ENCODE assay signal across 18 mouse cellular contexts in the genomic region with DNA sequence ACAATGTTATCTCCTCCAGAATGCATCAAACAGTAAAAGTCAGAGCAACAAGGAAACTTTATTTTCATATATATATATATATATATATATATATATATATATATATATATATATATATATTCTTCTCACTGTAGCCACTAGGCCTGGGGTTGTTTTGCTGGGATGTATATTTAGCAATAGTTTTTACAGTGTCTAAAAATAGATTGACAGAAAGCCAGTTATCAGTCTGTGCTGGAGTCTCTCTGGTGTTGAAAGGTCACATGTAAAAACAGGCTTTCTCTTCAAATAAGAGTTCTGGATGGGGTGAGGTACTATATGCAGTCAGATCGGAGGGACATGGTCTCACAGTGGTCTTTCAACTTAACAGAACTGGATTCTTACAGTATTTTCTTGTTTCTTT. TPM values are rescaled to one million over a fixed set of nuclear protein-coding genes. Genes with fewer than 3 reads are reported as not detected.
DNase-seq lines count a peak whose midpoint lies in the region; ATAC-seq lines count a peak whose summit lies in the region.
"Had no signal": no experiment of that assay in that cellular context is flagged by ENCODE, and none has a peak within 500 bp of the region (broad histone marks: within the 10 kb centered on the region; RNA-seq: fewer than 3 reads in every experiment).

No protein-coding gene starts in this region.

- WGBS in forebrain, embryonic 13.5 days: 69% methylated on average over 1 of the region's 1 CpGs
- WGBS in forebrain, embryonic 10.5 days: 77% methylated on average over 1 of the region's 1 CpGs
- WGBS in hindbrain, embryonic 13.5 days: 67% methylated on average over 1 of the region's 1 CpGs
- 81% methylated on average over 1 of the region's 1 CpGs for WGBS in hindbrain, embryonic 11.5 days
- WGBS in hindbrain, embryonic 14.5 days: 72% methylated on average over 1 of the region's 1 CpGs
- WGBS in neural tube, embryonic 13.5 days: 93% methylated on average over 1 of the region's 1 CpGs
- WGBS in intestine, embryonic 16.5 days: 69% methylated on average over 1 of the region's 1 CpGs

- H3K4me3 ChIP-seq in forebrain, embryonic 13.5 days: peak overlapping the region; percentile 84
- no peak overlapping the region for H3K4me3 ChIP-seq in forebrain, embryonic 10.5 days
- H3K4me3 ChIP-seq in hindbrain, embryonic 13.5 days: peak overlapping the region; percentile 92
- H3K4me3 ChIP-seq in hindbrain, embryonic 11.5 days (ENCODE audit: low read depth, low read length): no peak overlapping the region
- H3K4me3 ChIP-seq in hindbrain, embryonic 14.5 days (replicated peaks; ENCODE audit: low read length): peak overlapping the region; percentile 60
- peak overlapping the region; percentile 83 for H3K4me3 ChIP-seq in neural tube, embryonic 13.5 days
- no peak overlapping the region for H3K4me3 ChIP-seq in intestine, embryonic 16.5 days (ENCODE audit: low read length)
- H3K4me3 ChIP-seq: limb, embryonic 12.5 days; megakaryocyte, embryonic 14.5 days; stomach, embryonic 15.5 days had no signal

- H3K9ac ChIP-seq in forebrain, embryonic 13.5 days: no peak overlapping the region
- H3K9ac ChIP-seq in hindbrain, embryonic 13.5 days: peak overlapping the region; percentile 16; the same call in 1 of the 2 replicates
- no peak overlapping the region for H3K9ac ChIP-seq in hindbrain, embryonic 11.5 days (ENCODE audit: low read depth, low read length)
- H3K9ac ChIP-seq in hindbrain, embryonic 14.5 days: peak overlapping the region; percentile 84; the same call in 1 of the 2 replicates
- H3K9ac ChIP-seq in neural tube, embryonic 13.5 days: peak overlapping the region; percentile 47; the same call in 1 of the 2 replicates
- H3K9ac ChIP-seq in intestine, embryonic 16.5 days (ENCODE audit: low read depth, low read length): no peak overlapping the region
- H3K9ac ChIP-seq: limb, embryonic 12.5 days; liver, embryonic 14.5 days; stomach, embryonic 15.5 days had no signal

- peak overlapping the region; percentile 83 for H3K4me2 ChIP-seq in forebrain, embryonic 13.5 days
- peak overlapping the region; percentile 74 for H3K4me2 ChIP-seq in hindbrain, embryonic 13.5 days
- no peak overlapping the region for H3K4me2 ChIP-seq in hindbrain, embryonic 11.5 days (replicated peaks; ENCODE audit: low read depth, low read length)
- peak overlapping the region; percentile 72 for H3K4me2 ChIP-seq in hindbrain, embryonic 14.5 days (replicated peaks)
- peak overlapping the region; percentile 70 for H3K4me2 ChIP-seq in neural tube, embryonic 13.5 days
- no peak overlapping the region for H3K4me2 ChIP-seq in intestine, embryonic 16.5 days (ENCODE audit: low read depth, low read length)
- H3K4me2 ChIP-seq: limb, embryonic 12.5 days; stomach, embryonic 15.5 days had no signal

- H3K27me3 ChIP-seq in forebrain, embryonic 13.5 days: no peaks in the 10 kb centered on the region
- H3K27me3 ChIP-seq in forebrain, embryonic 10.5 days (ENCODE audit: poor library complexity, severe bottlenecking): peaks cover 23% of the 10 kb centered on the region
- no peaks in the 10 kb centered on the region for H3K27me3 ChIP-seq in hindbrain, embryonic 13.5 days
- no peaks in the 10 kb centered on the region for H3K27me3 ChIP-seq in hindbrain, embryonic 11.5 days (ENCODE audit: control insufficient read depth, insufficient read depth, low read length)
- H3K27me3 ChIP-seq in hindbrain, embryonic 14.5 days (ENCODE audit: control insufficient read depth, insufficient read depth, low read length): no peaks in the 10 kb centered on the region
- H3K27me3 ChIP-seq in neural tube, embryonic 13.5 days: no peaks in the 10 kb centered on the region
- peaks cover 22% of the 10 kb centered on the region for H3K27me3 ChIP-seq in intestine, embryonic 16.5 days (replicated peaks; ENCODE audit: control insufficient read depth, insufficient read depth, low read length)

- no peaks in the 10 kb centered on the region for H3K36me3 ChIP-seq in forebrain, embryonic 13.5 days (ENCODE audit: poor library complexity, severe bottlenecking)
- H3K36me3 ChIP-seq in forebrain, embryonic 10.5 days (replicated peaks): no peaks in the 10 kb centered on the region
- no peaks in the 10 kb centered on the region for H3K36me3 ChIP-seq in hindbrain, embryonic 13.5 days
- no peaks in the 10 kb centered on the region for H3K36me3 ChIP-seq in hindbrain, embryonic 11.5 days (ENCODE audit: control insufficient read depth, insufficient read depth, low read length)
- H3K36me3 ChIP-seq in hindbrain, embryonic 14.5 days (replicated peaks; ENCODE audit: control insufficient read depth, insufficient read depth): no peaks in the 10 kb centered on the region
- no peaks in the 10 kb centered on the region for H3K36me3 ChIP-seq in neural tube, embryonic 13.5 days
- no peaks in the 10 kb centered on the region for H3K36me3 ChIP-seq in intestine, embryonic 16.5 days (ENCODE audit: control insufficient read depth, insufficient read depth, low read length)
- H3K36me3 ChIP-seq: limb, embryonic 12.5 days; stomach, embryonic 15.5 days had no signal

- ATAC-seq in forebrain, embryonic 13.5 days: no peak
- no peak for ATAC-seq in hindbrain, embryonic 13.5 days (ENCODE audit: low FRiP score)
- ATAC-seq in hindbrain, embryonic 11.5 days (ENCODE audit: low FRiP score): no peak
- no peak for ATAC-seq in hindbrain, embryonic 14.5 days (ENCODE audit: low FRiP score)
- no peak for ATAC-seq in neural tube, embryonic 13.5 days (ENCODE audit: low read depth)
- ATAC-seq in intestine, embryonic 16.5 days: no peak
- ATAC-seq: activated CD4-positive, CD25-positive, alpha-beta regulatory T cell, adult 4 months; inflammation-experienced regulatory T-cells, adult 6 months; lung, postnatal 0 days had no signal

- H3K4me1 ChIP-seq in forebrain, embryonic 13.5 days: peaks cover 21% of the 10 kb centered on the region; the same call in 1 of the 2 replicates
- H3K4me1 ChIP-seq in forebrain, embryonic 10.5 days: peaks cover 27% of the 10 kb centered on the region
- peaks cover 37% of the 10 kb centered on the region for H3K4me1 ChIP-seq in hindbrain, embryonic 13.5 days (replicated peaks)
- H3K4me1 ChIP-seq in hindbrain, embryonic 11.5 days (replicated peaks; ENCODE audit: control insufficient read depth, insufficient read depth, low read length): no peaks in the 10 kb centered on the region
- H3K4me1 ChIP-seq in hindbrain, embryonic 14.5 days (replicated peaks; ENCODE audit: control insufficient read depth, insufficient read depth, low read length): peaks cover 28% of the 10 kb centered on the region
- H3K4me1 ChIP-seq in neural tube, embryonic 13.5 days (replicated peaks): peaks cover 44% of the 10 kb centered on the region
- H3K4me1 ChIP-seq in intestine, embryonic 16.5 days (ENCODE audit: control insufficient read depth, insufficient read depth, low read length): peaks cover 7% of the 10 kb centered on the region; the same call in 1 of the 2 replicates
- H3K4me1 ChIP-seq: megakaryocyte, embryonic 14.5 days had no signal

- no peak for DNase-seq in forebrain, embryonic 10.5 days (ENCODE audit: extremely low spot score, low spot score)
- DNase-seq in hindbrain, embryonic 11.5 days (ENCODE audit: low spot score): no peak
- DNase-seq in hindbrain, embryonic 14.5 days (ENCODE audit: low spot score): no peak
- no peak for DNase-seq in MN1 (ENCODE audit: low spot score)
- DNase-seq: adrenal gland, postnatal 36 days; cerebellum, adult 9-11 months; embryo, embryonic 11 days had no signal

- no peak overlapping the region for H3K27ac ChIP-seq in forebrain, embryonic 13.5 days
- H3K27ac ChIP-seq in forebrain, embryonic 10.5 days: no peak overlapping the region
- no peak overlapping the region for H3K27ac ChIP-seq in hindbrain, embryonic 13.5 days
- H3K27ac ChIP-seq in hindbrain, embryonic 11.5 days (ENCODE audit: low read depth, low read length): no peak overlapping the region
- no peak overlapping the region for H3K27ac ChIP-seq in hindbrain, embryonic 14.5 days
- no peak overlapping the region for H3K27ac ChIP-seq in neural tube, embryonic 13.5 days (replicated peaks)
- H3K27ac ChIP-seq in intestine, embryonic 16.5 days (ENCODE audit: low read length): no peak overlapping the region
- H3K27ac ChIP-seq: limb, embryonic 12.5 days; liver, embryonic 14.5 days; stomach, embryonic 15.5 days had no signal

- H3K9me3 ChIP-seq in forebrain, embryonic 13.5 days (replicated peaks): no peaks in the 10 kb centered on the region
- no peaks in the 10 kb centered on the region for H3K9me3 ChIP-seq in forebrain, embryonic 10.5 days
- no peaks in the 10 kb centered on the region for H3K9me3 ChIP-seq in hindbrain, embryonic 13.5 days
- no peaks in the 10 kb centered on the region for H3K9me3 ChIP-seq in hindbrain, embryonic 11.5 days (ENCODE audit: control insufficient read depth, low read length)
- H3K9me3 ChIP-seq in hindbrain, embryonic 14.5 days (ENCODE audit: control insufficient read depth, low read length): no peaks in the 10 kb centered on the region
- H3K9me3 ChIP-seq in neural tube, embryonic 13.5 days: no peaks in the 10 kb centered on the region
- H3K9me3 ChIP-seq in intestine, embryonic 16.5 days (ENCODE audit: control insufficient read depth, low read length): no peaks in the 10 kb centered on the region
- H3K9me3 ChIP-seq: limb, embryonic 12.5 days; stomach, embryonic 15.5 days had no signal

RNA-seq across cellular contexts. Expression of a gene that starts 2.7 kb away (rescaled TPM):
- 17.0 and 24.0 TPM in 2 replicates for polyA plus RNA-seq in forebrain, embryonic 13.5 days (2015; fragmentation: Nextera tagmentation; extraction: Ambion mirVana)
- 2.0 and 2.8 TPM in 2 replicates for polyA plus RNA-seq in forebrain, embryonic 10.5 days (2016; fragmentation: Nextera tagmentation; extraction: Ambion mirVana)
- polyA plus RNA-seq in hindbrain, embryonic 13.5 days (2015; fragmentation: Nextera tagmentation; extraction: Ambion mirVana): 33.9 and 34.4 TPM in 2 replicates
- 21.0 and 24.3 TPM in 2 replicates for polyA plus RNA-seq in hindbrain, embryonic 11.5 days (2014; fragmentation: Nextera tagmentation; extraction: Ambion mirVana)
- 63.2 and 63.4 TPM in 2 replicates for polyA plus RNA-seq in hindbrain, embryonic 14.5 days (2014; fragmentation: Nextera tagmentation; extraction: Ambion mirVana)
- 32.1 and 34.2 TPM in 2 replicates for polyA plus RNA-seq in neural tube, embryonic 13.5 days (2015; fragmentation: Nextera tagmentation; extraction: Ambion mirVana)
- 1.6 and 2.6 TPM in 2 replicates for polyA plus RNA-seq in intestine, embryonic 16.5 days (2015; fragmentation: Nextera tagmentation; extraction: Ambion mirVana)

Comparison
In these comparisons a context has a peak if more than half of its experiments do, and no peak if none do; other contexts are left out.
1. H3K4me2 ChIP-seq: peak in forebrain, embryonic 13.5 days (single experiment), hindbrain, embryonic 13.5 days (single experiment), hindbrain, embryonic 14.5 days (single experiment) and neural tube, embryonic 13.5 days (single experiment); none in hindbrain, embryonic 11.5 days (single experiment) and intestine, embryonic 16.5 days (single experiment).
2. H3K4me3 ChIP-seq: peak in forebrain, embryonic 13.5 days (single experiment), hindbrain, embryonic 13.5 days (single experiment), hindbrain, embryonic 14.5 days (single experiment) and neural tube, embryonic 13.5 days (single experiment); none in forebrain, embryonic 10.5 days (single experiment), hindbrain, embryonic 11.5 days (single experiment) and intestine, embryonic 16.5 days (single experiment).
3. H3K9ac ChIP-seq: peak in hindbrain, embryonic 13.5 days (single experiment), hindbrain, embryonic 14.5 days (single experiment) and neural tube, embryonic 13.5 days (single experiment); none in forebrain, embryonic 13.5 days (single experiment), hindbrain, embryonic 11.5 days (single experiment) and intestine, embryonic 16.5 days (single experiment).